Mouse (Mus musculus) adrenal gland, adult 18-20 months (tissue): Measurements from ENCODE around the gene Gm9964. TPM values are rescaled to one million over a fixed set of nuclear protein-coding genes. Genes with fewer than 3 reads are reported as not detected.
"Not testable (repeated sequence)": the region's sequence is repeated elsewhere in the genome, so short reads cannot be mapped to it uniquely, and the experiment has no call there.

Source experiments
- DNase-seq, 2 experiments: peaks; one replicate each; pipeline ENCODE4 v3.0.0; 2021 to 2022; ENCODE audit warnings: low spot score in 2 of 2
- total RNA-seq, 2 experiments: library from RNA; stranded (reverse); gene quantifications; 1 replicate in 1 of 2; 2 replicates in 1 of 2; pipeline ENCODE4 v1.2.3; 2021

Gm9964 gene
- total RNA-seq, 2 experiments from 2014 or later: not detected

DNA sequence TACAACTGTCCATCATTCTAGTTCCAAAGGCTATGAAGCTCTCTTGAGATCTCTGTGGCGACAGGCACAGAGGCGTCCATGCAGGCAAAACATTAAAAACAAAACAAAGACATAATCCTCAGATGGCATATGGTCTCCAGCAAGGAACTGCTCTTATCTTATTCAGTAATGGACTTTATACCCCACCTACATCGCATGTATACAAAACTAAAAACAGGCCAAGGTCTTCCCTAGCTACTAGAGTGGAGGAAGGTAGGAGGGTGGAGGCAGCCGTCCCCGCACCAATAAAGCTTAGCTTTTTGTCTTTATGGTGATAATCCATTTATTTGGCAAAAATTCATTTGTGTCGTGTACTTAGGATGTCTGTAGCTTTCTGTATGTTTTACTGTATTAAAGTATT lies 6.4 kb upstream of the Gm9964 start:
- no peak for DNase-seq

DNA sequence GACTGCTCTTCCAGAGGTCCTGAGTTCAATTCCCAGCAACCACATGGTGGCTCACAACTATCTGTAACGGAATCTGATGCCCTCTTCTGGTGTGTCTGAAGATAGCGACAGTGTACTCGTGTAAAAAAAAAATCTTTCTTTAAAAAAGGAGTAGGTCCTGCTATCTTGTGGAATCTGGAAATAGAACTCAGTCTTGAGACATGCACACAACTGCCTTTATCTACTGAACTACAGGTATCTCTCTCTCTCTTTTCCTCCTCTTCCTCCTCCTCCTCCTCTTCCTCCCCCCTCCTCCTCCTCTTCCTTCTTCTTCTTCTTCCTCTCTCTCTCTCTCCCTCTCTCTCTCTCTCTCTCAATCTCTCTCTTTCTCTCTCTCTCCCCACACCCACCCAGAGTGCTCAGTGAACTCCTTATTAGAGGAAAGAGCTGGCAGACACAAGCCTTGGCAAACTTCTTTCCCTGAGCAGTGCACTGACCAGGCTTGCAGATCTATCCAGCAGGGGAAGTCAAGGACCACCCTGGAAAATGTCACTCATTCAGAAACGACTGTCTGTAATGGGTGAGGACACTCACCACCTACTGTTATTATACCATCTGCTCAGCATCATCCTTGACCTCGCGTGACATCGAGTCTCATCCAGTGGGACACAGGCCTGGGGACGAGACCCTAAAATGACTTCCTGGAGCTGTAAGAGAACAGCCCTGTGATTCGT lies 3.2 kb upstream of the Gm9964 start:
- no peak for DNase-seq

DNA sequence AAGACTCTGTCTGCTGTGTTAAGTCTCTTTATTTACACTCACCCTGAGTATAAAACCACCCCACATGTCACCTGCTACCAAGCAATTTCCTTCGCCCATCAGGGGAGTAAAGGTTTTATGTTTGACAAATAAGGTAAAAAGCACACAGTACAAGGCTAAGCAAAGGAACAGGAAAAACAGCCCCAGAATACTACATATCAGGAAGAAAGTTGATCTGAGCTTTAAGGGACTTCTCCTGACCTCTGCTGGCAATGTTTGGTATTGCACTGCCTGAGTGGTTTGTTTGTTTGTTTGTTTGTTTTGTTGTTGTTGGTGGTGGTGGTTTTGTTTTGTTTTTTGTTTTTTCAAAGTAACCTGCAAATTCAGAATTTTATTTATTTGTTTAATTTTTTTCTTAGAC lies 539 bp downstream of the Gm9964 start:
- DNase-seq: peak; percentile 44 to 60

DNA sequence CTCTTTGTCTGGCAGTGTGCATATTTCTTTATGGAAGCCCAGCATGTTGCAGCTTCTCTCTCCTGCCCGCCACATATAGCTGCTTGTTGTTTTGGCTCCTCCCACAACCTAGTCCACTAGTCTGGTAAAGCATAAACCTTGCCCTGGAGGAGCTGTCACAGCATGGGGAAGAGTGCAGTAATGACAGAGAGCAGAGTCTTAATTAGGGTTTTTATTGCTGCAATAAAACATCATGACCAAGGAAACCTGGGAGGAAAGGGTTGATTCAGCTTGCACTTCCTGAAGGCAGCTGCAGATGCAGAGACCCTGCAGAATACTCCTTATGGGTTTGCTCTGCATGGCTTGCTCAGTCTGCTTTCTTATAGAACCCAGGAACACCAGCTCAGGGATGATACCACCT lies 2.7 kb downstream of the Gm9964 start:
- DNase-seq: no peak

DNA sequence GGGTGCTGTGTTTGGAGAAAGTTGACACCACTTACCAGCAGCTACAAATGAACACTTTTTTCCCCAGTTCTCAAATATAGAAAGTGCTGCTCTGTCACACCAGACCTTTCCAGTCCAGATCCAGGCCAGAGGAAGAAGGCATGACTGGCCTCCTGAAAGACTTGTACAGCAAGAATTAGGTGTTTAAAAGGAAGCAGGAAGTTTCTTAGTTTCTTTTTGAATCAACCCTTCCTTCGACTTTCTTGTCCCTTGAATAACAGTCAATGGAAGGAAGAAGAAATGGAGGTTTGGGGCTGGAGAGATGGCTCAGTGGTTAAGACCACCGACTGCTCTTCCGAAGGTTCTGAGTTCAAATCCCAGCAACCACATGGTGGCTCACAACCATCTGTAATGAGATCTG lies 3.7 kb downstream of the Gm9964 start:
- no peak for DNase-seq

DNA sequence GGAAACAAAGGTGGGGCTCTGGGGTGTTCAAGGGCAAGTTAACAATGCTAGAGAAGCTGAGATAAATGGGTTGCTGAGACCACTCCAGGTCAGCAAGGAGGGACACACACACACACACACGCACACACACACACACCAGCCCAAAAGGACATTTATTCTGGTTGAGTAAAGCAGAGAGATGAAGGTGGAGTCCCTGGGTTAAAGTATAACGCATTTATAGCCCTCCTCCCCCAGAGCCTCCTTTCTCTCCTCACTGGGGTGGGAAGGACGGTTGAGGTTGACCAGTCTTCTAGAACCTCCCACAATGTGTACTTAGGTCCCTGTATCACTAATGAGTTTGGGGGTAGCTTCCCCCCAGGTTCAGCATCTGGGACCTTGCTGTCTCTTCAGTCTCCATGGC lies 4.6 kb downstream of the Gm9964 start:
- no peak for DNase-seq

DNA sequence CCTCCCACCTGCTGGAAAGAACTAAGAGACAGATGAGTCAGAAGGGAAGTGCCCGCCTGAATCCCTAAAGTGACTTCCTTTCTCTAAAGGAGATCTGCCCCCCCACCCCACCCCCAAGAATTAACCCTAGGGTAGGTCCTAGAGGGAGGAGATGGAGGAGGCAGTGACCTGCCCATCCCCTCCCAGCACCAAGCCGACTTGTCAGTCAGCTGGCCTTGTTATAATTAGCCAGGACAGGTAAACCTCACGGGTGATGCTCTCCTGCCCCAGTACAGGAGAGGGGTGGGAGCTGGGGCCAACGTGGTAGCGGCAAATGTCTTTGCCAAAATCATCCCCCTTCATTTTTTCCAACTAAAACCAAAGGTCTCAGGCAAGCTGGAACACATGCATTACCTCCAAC lies 5.1 kb downstream of the Gm9964 start:
- no peak for DNase-seq

DNA sequence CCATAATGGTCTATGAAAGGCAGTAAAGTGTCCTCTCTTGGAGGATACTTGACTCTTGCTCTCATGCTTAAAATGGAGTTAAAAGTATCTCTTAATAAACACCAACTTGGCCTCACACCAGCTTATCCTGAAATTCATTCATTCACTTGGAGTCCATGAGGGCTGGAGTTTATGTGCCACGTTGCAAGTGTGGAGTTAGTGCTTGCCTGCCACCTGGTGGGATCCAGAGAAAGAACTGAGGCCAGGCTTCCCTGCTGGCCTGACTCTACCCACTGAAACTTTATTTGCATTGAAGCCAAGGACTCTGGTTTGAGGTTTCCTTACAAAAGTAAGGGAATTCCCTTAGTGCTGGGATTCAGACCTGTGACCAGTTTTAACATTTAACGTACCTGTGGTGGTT lies 6.2 kb downstream of the Gm9964 start:
- peak in 1 of 2 experiments; percentile 30 for DNase-seq

DNA sequence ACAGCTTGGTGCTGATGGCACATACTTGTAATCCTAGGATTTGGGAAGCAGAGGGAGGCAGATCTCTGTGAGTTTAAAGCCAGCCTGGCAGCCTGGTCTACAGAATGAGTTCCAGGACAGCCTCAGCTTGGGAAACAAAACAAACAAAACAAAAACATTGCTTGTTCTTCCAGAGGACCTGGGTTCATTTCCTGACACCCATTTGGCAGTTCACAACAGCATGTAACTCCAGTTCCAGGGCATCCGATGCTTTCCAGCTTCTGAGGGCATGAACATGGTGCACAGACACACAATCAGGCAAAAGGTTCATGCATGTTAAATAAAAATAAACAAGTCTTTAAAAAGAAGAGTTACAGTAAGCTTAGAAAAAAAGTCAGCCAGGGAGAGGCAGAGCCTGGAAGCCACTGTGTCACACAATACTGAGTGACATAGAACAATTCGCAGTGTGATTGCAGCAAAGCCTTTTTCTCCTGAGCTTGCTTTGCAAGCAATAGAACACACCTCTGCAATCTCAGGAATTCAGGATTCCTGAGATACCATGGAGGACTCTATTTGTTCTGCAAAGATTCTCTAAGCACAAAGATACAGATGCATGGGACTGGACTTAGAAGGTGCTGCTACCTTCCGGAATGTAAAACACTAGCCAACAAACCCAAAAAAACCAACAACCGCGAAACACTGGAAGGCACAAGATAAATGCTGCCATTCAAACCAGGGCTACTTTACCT lies 7.6 kb downstream of the Gm9964 start:
- no peak for DNase-seq

DNA sequence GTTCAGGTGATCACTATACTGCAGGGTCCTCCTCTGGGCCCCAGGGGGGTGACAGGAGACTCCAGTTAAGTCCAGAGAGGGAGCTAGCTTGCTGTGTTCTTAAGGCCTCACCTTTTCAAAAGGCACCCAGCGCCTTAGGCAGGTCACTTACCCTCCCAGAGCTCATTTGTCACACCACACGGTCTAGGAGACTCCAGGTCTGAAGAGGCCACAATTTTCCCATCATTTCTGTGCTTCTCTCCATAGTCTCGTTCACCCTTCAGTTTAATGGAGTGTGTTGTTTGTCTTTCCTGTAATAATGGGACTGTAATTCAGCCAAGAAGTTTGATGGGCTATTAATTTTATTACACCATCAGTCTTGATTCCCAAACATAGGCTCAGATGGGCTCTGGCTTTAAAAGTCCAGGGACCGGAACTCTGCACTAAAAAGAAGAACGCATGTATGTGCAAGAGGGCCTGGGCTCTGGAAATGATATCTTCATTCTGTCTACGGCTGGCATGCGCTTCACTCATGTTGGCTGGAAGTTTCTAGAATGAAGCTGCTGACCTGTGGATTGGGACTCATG lies 8.3 kb downstream of the Gm9964 start:
- no peak for DNase-seq

DNA sequence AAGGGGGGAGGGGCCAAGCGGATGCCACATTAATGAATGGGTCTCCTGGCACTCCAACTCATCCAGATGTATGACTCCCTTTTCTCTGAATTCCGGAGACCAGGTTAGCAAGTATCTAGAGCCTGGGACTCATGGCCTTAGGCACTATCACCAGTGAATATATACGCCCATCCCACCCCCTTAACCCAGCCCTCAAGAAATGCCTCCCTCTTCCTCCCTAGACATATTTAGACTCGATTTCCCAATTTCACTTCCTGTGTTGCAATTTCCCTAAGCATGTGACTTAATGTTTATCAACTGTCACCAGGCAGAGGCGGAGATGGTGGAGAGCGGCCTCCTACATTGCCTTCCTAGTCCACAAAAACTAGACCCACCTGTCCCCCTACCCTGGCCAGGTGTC lies 9.3 kb downstream of the Gm9964 start:
- DNase-seq: no peak

DNA sequence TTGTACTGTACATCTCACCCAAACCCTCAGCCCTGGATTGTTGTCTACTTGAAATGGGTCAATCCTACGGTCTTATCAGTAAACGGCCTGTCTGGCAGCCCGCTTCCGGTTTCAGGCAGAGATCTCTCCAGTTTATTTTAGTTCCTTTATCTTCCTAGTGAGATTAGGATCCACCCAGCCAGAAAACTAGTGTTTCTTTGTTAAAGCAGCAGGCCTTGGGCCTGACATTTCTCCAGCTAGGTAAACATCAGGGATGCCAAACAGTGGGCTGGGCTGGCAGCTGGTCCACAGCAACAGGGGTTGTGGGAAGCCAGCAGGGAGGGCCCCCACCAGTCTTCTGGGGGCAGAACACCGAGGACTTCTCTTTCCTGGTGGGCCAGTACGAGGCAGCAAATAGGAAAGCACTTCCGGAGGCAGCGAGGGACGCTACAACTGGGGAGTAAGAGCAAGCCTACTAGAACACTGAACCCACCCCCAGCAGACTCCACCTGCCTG lies 10.4 kb downstream of the Gm9964 start:
- no peak for DNase-seq

DNA sequence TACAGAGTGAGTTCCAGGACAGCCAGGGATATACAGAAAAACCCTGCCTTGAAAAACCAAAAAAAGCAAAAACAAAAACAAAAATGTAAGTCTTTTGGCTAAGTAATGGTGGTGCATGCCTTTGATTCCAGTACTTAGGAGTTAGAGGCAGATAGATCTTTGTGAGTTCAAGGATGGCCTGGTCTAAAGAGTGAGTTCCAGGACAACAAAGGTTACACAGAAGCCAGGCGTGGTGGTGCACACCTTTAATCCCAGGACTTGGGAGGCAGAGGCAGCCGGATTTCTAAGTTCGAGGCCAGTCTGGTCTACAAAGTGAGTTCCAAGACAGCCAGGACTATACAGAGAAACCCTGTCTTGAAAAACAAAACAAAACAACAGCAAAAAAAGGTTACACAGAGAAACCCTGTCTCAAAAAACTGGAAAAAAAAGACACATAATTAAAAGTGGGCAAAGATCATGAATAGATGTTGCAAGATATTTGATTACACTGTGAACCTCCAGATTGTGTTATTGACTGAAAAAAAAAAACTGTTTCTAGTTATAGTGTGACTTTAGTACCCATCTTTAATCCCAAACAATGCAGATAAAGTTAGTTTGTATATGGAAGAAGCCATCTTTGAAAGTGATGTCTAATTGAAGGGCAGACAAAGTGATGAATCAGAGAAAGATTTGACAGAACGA lies 13.2 kb downstream of the Gm9964 start:
- DNase-seq: no peak

DNA sequence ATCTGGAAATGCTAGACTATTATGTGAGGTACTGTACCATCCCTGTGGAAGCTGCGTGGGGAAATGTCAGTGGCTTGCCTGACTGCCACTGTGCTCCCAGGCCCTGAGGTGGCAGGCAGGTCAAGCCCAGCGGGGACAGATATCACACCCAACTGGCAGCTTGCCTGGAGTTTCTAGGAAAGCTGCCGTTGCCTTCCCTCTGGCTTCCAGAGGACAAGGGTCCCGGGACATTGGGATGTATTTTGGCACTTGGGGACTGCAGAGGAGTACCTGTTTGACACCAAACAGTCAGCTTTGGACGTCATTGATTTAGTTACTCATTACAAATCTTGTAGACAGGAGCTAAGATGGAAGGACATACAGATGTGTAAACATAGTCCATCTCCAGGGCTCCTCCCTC lies 15.3 kb downstream of the Gm9964 start:
- DNase-seq: no peak

DNA sequence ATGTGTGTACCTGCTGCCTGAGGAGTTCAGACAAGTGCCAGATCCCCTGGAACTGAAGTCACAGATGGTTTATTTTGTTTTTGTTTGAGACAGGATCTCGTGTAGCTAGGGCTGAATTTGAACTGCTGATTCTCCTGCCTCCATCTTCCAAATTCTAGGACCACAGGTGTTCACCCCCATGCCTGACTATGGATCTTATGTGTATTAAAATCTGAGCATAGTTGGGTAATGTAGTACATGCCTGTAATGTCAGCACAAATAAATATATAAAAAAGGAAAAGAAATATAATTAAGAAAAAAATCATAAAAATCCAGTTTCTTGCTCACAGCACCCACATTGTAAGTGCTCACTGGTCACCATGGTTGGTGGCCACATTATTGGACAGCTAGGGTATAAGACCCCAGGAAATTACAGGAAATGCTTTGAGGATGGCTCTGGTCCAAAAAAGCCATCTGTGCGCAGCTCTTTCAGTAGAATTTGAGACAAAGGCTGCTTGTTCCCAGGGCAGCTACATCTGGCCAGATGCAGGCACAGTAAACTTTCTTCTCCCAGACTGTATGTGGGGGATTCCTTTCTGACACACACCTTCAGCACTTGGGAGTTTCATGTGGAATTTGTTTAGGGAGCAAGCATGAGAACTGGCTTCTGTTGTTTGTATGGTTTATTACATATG lies 16.8 kb downstream of the Gm9964 start:
- DNase-seq: no peak

DNA sequence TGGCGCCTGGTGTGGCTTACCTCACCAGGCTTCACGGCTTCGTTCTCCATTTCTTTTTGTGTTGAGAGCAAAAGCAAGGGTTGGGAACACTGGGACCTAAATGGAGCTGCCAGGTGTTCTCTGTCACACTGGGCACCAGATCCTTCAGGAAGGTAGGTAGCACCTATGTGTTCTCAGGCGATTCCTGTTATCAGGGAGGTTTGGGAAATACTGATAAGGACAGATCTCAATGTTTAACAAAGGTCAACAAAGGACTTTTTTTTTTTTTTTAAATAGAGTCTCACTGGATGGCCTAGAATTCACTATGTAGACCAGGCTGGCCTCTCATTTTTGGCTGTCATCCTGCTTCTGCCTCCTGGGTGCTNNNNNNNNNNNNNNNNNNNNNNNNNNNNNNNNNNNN lies 22.9 kb downstream of the Gm9964 start:
- DNase-seq: no peak

DNA sequence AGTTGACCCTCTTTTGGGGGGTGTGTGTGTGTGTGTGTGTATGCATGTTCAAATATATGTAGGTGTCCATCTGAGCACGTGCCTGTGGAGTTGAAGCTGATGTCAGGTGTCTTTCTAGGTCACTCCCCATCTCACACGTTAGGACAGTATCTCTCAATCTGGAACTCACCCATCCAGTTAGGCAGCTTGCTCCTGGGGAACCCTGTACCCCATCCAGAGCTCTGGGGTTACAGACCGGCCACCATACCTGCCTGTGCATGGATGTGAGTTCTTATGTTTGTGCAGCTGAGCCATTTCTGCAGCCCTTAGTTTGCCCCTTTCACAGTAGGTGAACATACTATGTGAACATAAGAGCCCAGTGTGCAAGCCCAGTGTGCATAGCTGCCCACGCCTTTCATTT lies 23.7 kb downstream of the Gm9964 start:
- no peak for DNase-seq

DNA sequence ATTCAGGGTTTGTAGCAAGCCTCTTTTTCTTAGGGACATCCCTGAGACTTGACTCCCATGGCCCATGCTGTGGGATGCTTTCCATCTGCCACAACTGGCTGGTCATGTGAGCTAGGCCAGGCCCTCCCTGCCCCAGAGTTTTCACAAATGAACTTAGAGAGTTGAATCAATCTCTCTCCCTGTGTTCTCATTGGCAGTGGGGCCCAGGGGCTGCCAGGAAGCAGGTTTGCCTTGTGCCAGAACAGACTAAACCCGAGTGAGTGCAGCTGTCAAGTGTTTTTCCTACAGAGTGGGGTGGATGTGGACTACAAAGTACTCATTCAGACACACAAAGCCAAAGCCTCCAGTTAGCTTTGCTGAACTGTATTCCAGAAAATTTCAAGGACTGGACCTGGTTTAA lies 29.5 kb downstream of the Gm9964 start:
- no peak for DNase-seq

DNA sequence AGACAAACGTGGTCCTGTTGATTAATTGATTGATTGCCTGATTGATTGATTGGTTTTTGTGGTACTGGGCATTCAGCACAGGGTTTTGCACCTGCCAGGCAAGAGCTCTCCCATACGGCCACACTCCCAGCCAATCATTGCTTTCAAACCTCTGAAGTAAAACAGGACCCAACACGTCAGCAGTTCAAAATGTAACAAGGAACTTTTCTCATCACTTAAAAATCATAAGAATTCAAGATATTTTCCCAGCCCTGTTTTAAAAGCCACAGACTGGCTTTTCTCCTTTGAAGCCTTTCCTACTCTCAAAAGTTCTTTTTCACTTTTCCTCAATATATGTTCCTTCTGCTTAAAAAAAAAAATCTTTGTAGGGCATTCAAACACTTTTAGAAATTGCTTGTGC lies 32.3 kb downstream of the Gm9964 start:
- no peak for DNase-seq

DNA sequence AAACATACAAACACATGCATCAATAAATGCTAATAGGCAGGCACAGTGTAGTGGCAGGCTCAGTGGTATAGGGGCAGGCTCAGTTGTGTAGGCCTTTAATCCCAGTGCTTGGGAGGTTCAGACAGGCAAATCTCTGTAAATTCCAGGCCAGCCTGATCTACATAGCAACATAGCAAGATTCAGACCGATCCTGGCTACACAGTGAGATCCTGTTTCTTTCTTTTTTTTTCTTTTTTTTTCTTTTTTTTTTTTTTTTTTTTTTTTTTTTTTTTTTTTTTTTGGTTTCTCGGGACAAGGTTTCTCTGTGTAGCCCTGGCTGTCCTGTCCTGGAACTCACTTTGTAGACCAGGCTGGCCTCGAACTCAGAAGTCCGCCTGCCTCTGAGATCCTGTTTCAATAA lies 36.6 kb downstream of the Gm9964 start:
- not testable (repeated sequence) for DNase-seq

DNA sequence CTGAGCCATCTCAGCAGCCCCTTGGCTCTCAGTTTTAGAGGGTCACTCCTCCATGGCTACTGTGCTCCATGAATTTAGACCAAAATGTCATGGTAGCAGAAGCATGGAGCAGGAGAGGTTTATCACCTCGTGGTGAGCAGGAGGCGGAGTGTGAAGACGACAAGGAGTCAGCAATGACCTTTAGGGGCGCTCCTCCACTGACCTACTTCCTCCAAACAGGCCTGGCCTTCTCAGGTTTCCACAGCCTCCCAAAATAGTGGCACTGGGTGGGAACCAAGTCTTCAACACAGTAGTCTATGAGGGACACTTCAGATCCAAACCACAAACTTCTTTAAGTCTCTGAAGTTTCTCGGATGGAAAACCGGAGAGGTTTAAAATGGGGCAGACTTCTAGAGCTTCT lies 38.0 kb downstream of the Gm9964 start:
- DNase-seq: no peak
